Mouse (Mus musculus): ENCODE results near the gene Cmah.

- no peak for TF ChIP-seq POLR2A (IDR thresholded peaks at IDR 0.05; ENCODE audit: borderline replicate concordance, low read depth, low read length)
- no peak for TF ChIP-seq CTCF (IDR thresholded peaks at IDR 0.05; ENCODE audit: low read depth, low read length)
Measured at GRCm38 (mm10) chr13:24456385-24456784, 129.2 kb downstream of the Cmah start.
